Mouse (Mus musculus): ENCODE data around the gene Gm11096.

- no peak; the same call in 1 of the 2 replicates for TF ChIP-seq CTCF (IDR thresholded peaks at IDR 0.05; ENCODE audit: low read depth)
- no peak for TF ChIP-seq EP300 (IDR thresholded peaks at IDR 0.05; ENCODE audit: low read depth)
These were observed 35.9 kb downstream of the Gm11096 start for GRCm38 (mm10) chr17:81477420-81477819.
